Mouse (Mus musculus): Measurements from ENCODE around the gene Prkg1. TPM values are rescaled to one million over a fixed set of nuclear protein-coding genes. Genes with fewer than 3 reads are reported as not detected.

Prkg1 gene
- polyA plus RNA-seq, 1 experiment from 2014 or later = 1.1 TPM

DNA sequence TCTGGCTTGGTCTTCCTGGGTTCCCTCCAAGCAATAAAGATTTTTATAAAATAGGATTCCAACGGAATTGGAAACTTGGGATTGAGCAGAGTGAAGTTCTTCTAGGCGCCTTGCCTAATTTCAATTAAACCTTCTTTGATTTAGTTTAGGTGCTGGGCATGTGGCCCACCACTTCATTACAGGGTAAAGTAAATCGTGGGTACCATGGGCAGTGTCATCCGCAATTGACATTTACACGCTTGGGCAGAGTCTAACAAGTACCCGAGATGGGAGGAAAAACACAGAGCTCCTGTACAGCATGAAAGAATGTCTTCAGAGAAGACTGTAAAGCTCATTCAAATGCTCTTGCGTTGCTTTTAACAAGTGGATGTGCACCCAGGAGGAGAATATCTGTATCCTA, 622.9 kb downstream of the Prkg1 start:
- Histone ChIP-seq H3K4me2 (ENCODE audit: low read length) (no peak overlapping the region), H3K4me3 (ENCODE audit: low read depth, low read length) (no peak overlapping the region), H3K36me3 (ENCODE audit: control insufficient read depth, insufficient read depth, low read length) (no peaks in the 10 kb centered on the region), H3K9ac (ENCODE audit: low read length) (no peak overlapping the region), H3K9me3 (replicated peaks; ENCODE audit: control insufficient read depth, low read length) (no peaks in the 10 kb centered on the region), H3K27ac (ENCODE audit: low read depth, low read length) (no peak overlapping the region), H3K27me3 (replicated peaks; ENCODE audit: control insufficient read depth, insufficient read depth, low read length) (no peaks in the 10 kb centered on the region), H3K4me1 (ENCODE audit: control insufficient read depth, insufficient read depth, low read length) (no peaks in the 10 kb centered on the region)
- DNase-seq (ENCODE audit: low spot score) (peak; percentile 72), ATAC-seq (peak; percentile 83)
- 51% methylated on average over 7 of the region's 7 CpGs for WGBS

DNA sequence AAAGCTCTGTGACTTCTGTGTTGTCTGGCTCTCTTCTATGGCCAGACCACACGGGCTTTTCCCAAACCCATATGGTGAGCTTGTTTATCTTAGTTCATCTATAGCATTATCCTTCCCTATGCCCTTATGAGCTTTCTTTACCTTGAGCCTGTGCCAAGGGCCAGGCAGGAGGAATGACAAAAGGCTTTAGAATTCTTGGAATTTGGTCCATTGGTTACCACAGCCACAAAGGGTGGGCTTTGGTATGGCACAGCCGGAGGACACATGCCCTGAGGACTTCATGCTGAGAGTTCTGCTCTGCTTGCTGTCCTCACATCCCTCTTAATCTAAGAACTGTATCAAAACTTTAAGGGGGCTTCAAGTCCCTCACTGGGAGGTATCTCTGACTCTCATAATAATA, 628.5 kb downstream of the Prkg1 start:
- Histone ChIP-seq H3K4me1 (ENCODE audit: control insufficient read depth, insufficient read depth, low read length) (peaks cover 3% of the 10 kb centered on the region; the same call in 1 of the 2 replicates), H3K36me3 (ENCODE audit: control insufficient read depth, insufficient read depth, low read length) (no peaks in the 10 kb centered on the region), H3K9me3 (replicated peaks; ENCODE audit: control insufficient read depth, low read length) (no peaks in the 10 kb centered on the region), H3K9ac (ENCODE audit: low read length) (no peak overlapping the region), H3K4me3 (ENCODE audit: low read depth, low read length) (no peak overlapping the region), H3K27me3 (replicated peaks; ENCODE audit: control insufficient read depth, insufficient read depth, low read length) (no peaks in the 10 kb centered on the region), H3K4me2 (ENCODE audit: low read length) (no peak overlapping the region), H3K27ac (ENCODE audit: low read depth, low read length) (no peak overlapping the region)
- DNase-seq (ENCODE audit: low spot score) (no peak), ATAC-seq (no peak)
- 0% methylated on average over 2 of the region's 2 CpGs for WGBS

DNA sequence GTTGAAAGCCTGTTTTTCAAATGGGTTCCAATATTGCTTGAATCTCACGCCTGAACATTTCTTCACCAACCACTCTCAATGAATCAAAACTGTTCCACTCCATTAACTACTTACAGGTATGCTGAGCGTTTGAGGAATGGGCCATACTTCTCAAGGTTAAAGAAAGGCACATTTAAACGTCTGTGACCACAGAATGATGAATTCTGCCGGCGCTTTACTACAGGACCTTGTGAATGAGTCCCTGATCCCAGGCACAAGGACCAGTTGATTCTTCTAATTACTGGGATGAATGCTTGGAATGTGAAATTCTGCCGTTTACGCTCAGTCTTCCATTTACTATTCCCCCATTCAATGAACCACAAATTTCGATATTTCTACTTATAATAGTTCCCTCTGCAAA, 632.2 kb downstream of the Prkg1 start:
- Histone ChIP-seq H3K4me1 (ENCODE audit: control insufficient read depth, insufficient read depth, low read length) (peaks cover 3% of the 10 kb centered on the region; the same call in 1 of the 2 replicates), H3K4me3 (ENCODE audit: low read depth, low read length) (no peak overlapping the region), H3K4me2 (ENCODE audit: low read length) (no peak overlapping the region), H3K36me3 (ENCODE audit: control insufficient read depth, insufficient read depth, low read length) (no peaks in the 10 kb centered on the region), H3K27ac (ENCODE audit: low read depth, low read length) (no peak overlapping the region), H3K27me3 (replicated peaks; ENCODE audit: control insufficient read depth, insufficient read depth, low read length) (no peaks in the 10 kb centered on the region), H3K9ac (ENCODE audit: low read length) (no peak overlapping the region), H3K9me3 (replicated peaks; ENCODE audit: control insufficient read depth, low read length) (no peaks in the 10 kb centered on the region)
- no peak for DNase-seq (ENCODE audit: low spot score)
- ATAC-seq = no peak
- 86% methylated on average over 8 of the region's 8 CpGs for WGBS

DNA sequence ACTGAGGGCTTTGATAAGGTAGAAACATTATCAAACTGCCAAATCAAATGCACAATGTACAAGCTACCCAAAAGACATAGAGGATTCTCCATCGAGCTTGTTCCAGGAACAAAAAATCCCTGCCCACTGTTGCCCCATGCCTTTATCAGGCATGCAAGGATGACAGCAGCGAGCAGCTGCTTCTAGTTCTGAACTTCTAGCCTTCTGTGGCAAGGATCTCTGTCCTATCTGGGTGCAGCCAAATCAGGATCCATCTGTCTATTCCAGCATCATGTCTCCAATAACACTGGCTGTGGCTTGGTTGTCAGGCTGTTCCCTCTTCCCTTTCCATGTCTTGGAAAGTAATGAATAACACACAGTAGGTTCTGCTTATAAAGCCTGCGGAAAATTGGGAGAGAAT, 640.2 kb downstream of the Prkg1 start:
- Histone ChIP-seq H3K4me1 (ENCODE audit: control insufficient read depth, insufficient read depth, low read length) (no peaks in the 10 kb centered on the region), H3K4me3 (ENCODE audit: low read depth, low read length) (no peak overlapping the region), H3K9me3 (replicated peaks; ENCODE audit: control insufficient read depth, low read length) (no peaks in the 10 kb centered on the region), H3K9ac (ENCODE audit: low read length) (no peak overlapping the region), H3K4me2 (ENCODE audit: low read length) (no peak overlapping the region), H3K27me3 (replicated peaks; ENCODE audit: control insufficient read depth, insufficient read depth, low read length) (no peaks in the 10 kb centered on the region), H3K36me3 (ENCODE audit: control insufficient read depth, insufficient read depth, low read length) (no peaks in the 10 kb centered on the region), H3K27ac (ENCODE audit: low read depth, low read length) (no peak overlapping the region)
- 87% methylated on average over 3 of the region's 3 CpGs for WGBS
- ATAC-seq = no peak
- no peak for DNase-seq (ENCODE audit: low spot score)

DNA sequence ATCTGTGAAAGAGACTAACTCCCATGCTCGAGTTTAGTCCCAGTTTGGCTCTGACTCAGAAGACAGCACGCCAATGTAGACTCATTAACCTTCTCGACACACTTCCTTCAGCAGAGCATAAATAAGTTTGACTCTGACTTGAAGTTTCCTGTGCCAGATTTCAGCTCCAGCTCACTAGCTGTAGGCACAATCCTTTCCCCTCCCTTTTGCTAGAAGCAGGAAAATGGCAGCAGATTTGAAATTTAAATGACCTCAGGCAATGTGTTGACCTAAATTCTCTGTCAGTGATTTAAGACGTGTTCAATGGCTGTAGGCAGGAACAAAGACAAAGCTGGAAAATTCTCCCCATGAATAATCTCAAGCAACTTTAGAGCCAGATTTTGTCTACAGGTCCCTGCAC, 650.1 kb downstream of the Prkg1 start:
- ATAC-seq = peak; percentile 73
- Histone ChIP-seq H3K4me1 (ENCODE audit: control insufficient read depth, insufficient read depth, low read length) (peaks cover 4% of the 10 kb centered on the region), H3K36me3 (ENCODE audit: control insufficient read depth, insufficient read depth, low read length) (no peaks in the 10 kb centered on the region), H3K27me3 (replicated peaks; ENCODE audit: control insufficient read depth, insufficient read depth, low read length) (no peaks in the 10 kb centered on the region), H3K9ac (ENCODE audit: low read length) (no peak overlapping the region), H3K4me3 (ENCODE audit: low read depth, low read length) (no peak overlapping the region), H3K9me3 (replicated peaks; ENCODE audit: control insufficient read depth, low read length) (no peaks in the 10 kb centered on the region), H3K27ac (ENCODE audit: low read depth, low read length) (no peak overlapping the region), H3K4me2 (ENCODE audit: low read length) (no peak overlapping the region)
- WGBS = 11% methylated on average over 4 of the region's 4 CpGs
- peak; percentile 79 for DNase-seq (ENCODE audit: low spot score)

DNA sequence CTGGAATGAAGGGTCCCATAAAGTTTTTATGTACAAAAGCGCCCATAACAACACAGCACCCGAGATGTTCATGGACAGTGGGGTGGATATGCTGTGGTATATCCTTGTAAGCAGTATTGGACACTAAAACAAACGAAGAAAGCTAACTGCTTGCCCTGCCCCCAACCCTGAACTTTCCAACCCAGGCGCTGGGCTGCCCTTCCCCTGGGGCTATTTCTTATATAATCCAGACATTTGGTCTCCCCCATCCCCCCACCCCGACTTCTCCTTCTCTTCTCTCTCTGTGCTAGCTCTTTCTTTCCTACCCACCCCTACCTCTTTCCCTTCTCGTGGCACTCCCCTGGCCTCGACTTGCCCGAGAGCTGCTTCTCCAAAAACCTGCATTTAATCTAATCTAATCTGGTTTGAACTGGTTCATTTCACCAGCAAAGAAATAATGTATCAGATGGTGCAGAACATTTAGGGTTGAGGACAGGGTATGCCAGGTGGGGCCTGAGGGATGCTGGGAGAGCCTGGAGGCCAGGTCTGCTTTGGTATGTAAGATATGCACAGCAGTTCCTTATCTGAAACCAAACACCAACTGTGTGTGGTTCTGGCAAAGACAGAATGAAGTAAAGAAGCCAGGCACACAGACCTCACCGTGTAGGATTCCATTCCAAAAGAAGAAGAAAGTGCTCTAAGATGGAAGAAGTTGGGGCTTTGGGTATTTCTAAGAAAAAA, 657.8 kb downstream of the Prkg1 start:
- H3K4me3 ChIP-seq (ENCODE audit: low read depth, low read length) = no peak overlapping the region
- no peaks in the 10 kb centered on the region for H3K4me1 ChIP-seq (ENCODE audit: control insufficient read depth, insufficient read depth, low read length)
- ATAC-seq = no peak
- no peak overlapping the region for H3K27ac ChIP-seq (ENCODE audit: low read depth, low read length)
- no peaks in the 10 kb centered on the region for H3K36me3 ChIP-seq (ENCODE audit: control insufficient read depth, insufficient read depth, low read length)
- 44% methylated on average over 9 of the region's 9 CpGs for WGBS
- no peak overlapping the region for H3K9ac ChIP-seq (ENCODE audit: low read length)
- no peak overlapping the region for H3K4me2 ChIP-seq (ENCODE audit: low read length)
- H3K27me3 ChIP-seq (replicated peaks; ENCODE audit: control insufficient read depth, insufficient read depth, low read length) = no peaks in the 10 kb centered on the region
- H3K9me3 ChIP-seq (replicated peaks; ENCODE audit: control insufficient read depth, low read length) = no peaks in the 10 kb centered on the region
- DNase-seq (ENCODE audit: low spot score) = no peak

DNA sequence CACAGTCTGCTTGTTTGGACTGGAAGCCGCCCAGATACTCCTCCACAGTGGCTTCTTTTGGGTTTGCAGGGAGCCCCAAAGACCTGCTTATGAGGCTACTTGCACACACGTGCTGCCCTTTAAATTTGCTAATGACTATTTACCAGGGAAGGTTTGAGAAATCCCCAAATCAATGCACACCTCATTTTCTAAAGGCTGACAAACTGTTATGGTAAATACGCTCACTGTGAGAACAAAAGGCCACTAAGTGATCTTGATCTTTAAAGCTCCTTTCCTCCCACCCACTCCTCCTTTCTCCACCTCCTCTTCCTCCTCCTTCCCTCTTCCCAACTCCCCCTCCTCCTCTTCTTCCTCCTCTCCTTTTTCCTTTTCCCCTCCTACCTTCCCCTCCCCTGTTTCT, 658.8 kb downstream of the Prkg1 start:
- Histone ChIP-seq H3K4me2 (ENCODE audit: low read length) (no peak overlapping the region), H3K27ac (ENCODE audit: low read depth, low read length) (no peak overlapping the region), H3K36me3 (ENCODE audit: control insufficient read depth, insufficient read depth, low read length) (no peaks in the 10 kb centered on the region), H3K4me1 (ENCODE audit: control insufficient read depth, insufficient read depth, low read length) (no peaks in the 10 kb centered on the region), H3K9ac (ENCODE audit: low read length) (no peak overlapping the region), H3K27me3 (replicated peaks; ENCODE audit: control insufficient read depth, insufficient read depth, low read length) (no peaks in the 10 kb centered on the region), H3K9me3 (replicated peaks; ENCODE audit: control insufficient read depth, low read length) (no peaks in the 10 kb centered on the region), H3K4me3 (ENCODE audit: low read depth, low read length) (no peak overlapping the region)
- ATAC-seq = no peak
- DNase-seq (ENCODE audit: low spot score) = no peak
- 12% methylated on average over 3 of the region's 3 CpGs for WGBS

DNA sequence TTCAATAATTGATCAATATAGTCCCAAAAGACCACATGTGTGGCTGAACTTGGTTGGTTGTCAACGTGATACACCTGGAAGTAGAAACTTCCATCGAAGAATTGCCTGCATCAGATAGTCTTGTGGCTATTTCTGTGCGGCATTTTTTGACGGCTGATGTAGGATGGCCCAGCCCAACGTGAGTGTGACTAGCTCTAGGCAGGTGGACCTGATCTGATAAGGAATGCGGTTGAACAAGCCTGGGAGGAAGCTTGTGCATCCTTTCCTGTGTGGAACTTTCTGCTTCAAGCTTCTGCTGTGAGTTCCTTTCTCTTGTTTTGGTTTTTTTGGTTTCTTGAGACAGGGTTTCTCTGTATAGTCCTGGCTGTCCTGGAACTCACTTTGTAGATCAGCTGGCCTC, 660.1 kb downstream of the Prkg1 start:
- no peaks in the 10 kb centered on the region for H3K4me1 ChIP-seq (ENCODE audit: control insufficient read depth, insufficient read depth, low read length)
- no peak overlapping the region for H3K9ac ChIP-seq (ENCODE audit: low read length)
- no peak overlapping the region for H3K27ac ChIP-seq (ENCODE audit: low read depth, low read length)
- ATAC-seq (no peak), DNase-seq (ENCODE audit: low spot score) (no peak)
- H3K9me3 ChIP-seq (replicated peaks; ENCODE audit: control insufficient read depth, low read length) = no peaks in the 10 kb centered on the region
- WGBS = 90% methylated on average over 6 of the region's 6 CpGs
- no peak overlapping the region for H3K4me3 ChIP-seq (ENCODE audit: low read depth, low read length)
- no peaks in the 10 kb centered on the region for H3K36me3 ChIP-seq (ENCODE audit: control insufficient read depth, insufficient read depth, low read length)
- no peak overlapping the region for H3K4me2 ChIP-seq (ENCODE audit: low read length)
- no peaks in the 10 kb centered on the region for H3K27me3 ChIP-seq (replicated peaks; ENCODE audit: control insufficient read depth, insufficient read depth, low read length)

DNA sequence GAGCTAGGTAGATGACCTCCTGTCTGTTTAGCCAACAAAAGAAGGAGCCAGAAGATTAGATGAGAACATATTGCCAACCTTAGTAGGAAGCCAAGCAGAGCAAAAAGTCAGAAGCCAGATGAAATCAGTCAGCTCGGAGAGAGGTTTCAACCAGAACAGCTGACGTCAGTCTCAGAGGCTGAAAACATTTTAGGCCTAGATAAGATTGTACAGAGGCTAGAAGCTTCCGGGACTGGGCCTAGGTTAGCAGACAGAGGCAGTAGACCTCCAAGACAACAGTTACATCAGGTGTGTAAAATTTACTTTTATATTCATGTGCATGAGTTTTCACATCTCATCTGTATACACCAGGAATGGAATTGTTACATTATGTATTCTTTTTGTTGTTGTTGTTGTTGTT, 665.5 kb downstream of the Prkg1 start:
- Histone ChIP-seq H3K4me2 (ENCODE audit: low read length) (no peak overlapping the region), H3K36me3 (ENCODE audit: control insufficient read depth, insufficient read depth, low read length) (no peaks in the 10 kb centered on the region), H3K9me3 (replicated peaks; ENCODE audit: control insufficient read depth, low read length) (no peaks in the 10 kb centered on the region), H3K27me3 (replicated peaks; ENCODE audit: control insufficient read depth, insufficient read depth, low read length) (no peaks in the 10 kb centered on the region), H3K4me3 (ENCODE audit: low read depth, low read length) (no peak overlapping the region), H3K9ac (ENCODE audit: low read length) (no peak overlapping the region), H3K27ac (ENCODE audit: low read depth, low read length) (no peak overlapping the region), H3K4me1 (ENCODE audit: control insufficient read depth, insufficient read depth, low read length) (no peaks in the 10 kb centered on the region)
- DNase-seq (ENCODE audit: low spot score) (no peak), ATAC-seq (no peak)
- WGBS = 89% methylated on average over 3 of the region's 3 CpGs
